Mouse (Mus musculus) heart, postnatal 4 days (tissue): Measurements from ENCODE around the gene Ggta1. TPM values are rescaled to one million over a fixed set of nuclear protein-coding genes. Genes with fewer than 3 reads are reported as not detected.

Source experiments
- DNase-seq: peaks from one replicate; pipeline ENCODE4 v3.0.0; 2021
- total RNA-seq, 2 experiments: library from RNA; stranded (reverse); gene quantifications; 2 replicates each; pipeline ENCODE4 v1.2.3; 2021

Gene Ggta1
- 10 to 100 TPM; 21.5 to 22.3 TPM for total RNA-seq

DNA sequence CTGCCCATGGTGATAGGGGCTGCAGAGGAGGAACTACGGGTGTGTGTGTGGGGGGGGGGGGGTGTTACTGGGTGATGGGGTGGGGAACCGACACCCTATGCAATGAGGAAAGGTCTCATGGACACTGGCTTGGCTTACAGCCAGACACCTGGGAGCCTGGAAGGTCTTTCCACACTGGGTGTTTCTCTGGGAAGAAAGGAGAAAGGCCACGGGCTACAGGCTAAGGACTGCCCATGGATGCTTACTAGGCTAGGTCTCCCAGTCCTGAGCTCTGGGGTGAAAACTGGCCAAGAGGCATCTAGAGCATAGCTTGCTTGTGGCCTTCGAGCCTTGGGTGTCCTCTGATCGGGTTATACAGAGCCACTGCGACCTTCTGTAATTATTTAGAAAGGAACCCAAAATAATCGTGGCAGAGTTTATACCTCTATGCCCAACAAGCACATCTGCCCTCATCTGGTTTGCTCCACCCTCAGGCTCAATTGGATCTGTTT is at the start of gene Ggta1:
TSS of gene Ggta1 (minus strand) at position 441 of the 491 bp plus-strand sequence.
- DNase-seq = no peak

GRCm38 (mm10) chr2:35512226-35512625 is 49.2 kb upstream of the Ggta1 start:
- no peak for DNase-seq

GRCm38 (mm10) chr2:35510920-35511319 is 47.9 kb upstream of the Ggta1 start:
- DNase-seq = peak; percentile 58

DNA sequence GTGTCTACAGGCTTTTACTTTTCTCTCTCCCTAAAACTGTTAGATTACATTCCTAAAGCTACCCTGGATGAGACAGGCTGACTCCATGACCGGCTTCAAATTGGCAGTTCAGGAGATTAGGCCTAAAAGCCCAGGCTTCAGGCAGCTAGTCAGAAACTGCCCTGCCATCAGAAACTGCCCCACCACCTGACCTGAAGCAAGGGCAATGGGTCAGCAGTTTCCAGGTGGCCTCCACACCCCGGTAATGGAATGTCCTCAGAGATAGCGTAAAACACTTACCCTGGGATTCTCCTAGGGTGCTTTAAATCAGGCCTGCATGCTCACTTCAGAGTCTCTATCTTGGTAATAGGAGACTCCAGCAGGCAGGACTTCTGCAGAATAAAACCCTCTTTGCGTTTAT is 46.9 kb upstream of the Ggta1 start:
- no peak for DNase-seq

DNA sequence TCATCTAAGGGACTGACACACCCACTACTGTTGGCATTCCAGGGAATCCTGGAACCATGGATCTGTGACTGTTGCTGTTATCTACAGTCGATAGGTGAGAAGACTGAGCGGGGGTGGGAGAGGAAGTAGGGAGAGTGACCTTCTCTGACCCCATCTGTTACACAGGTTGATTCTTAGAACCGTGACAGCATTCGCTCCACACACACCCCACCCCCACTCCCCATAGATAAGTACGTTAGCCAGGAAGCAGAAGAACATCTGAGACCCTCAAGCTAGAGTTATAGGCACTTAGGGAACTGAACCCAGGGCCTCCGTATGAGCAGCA is 46.3 kb upstream of the Ggta1 start:
- no peak for DNase-seq

DNA sequence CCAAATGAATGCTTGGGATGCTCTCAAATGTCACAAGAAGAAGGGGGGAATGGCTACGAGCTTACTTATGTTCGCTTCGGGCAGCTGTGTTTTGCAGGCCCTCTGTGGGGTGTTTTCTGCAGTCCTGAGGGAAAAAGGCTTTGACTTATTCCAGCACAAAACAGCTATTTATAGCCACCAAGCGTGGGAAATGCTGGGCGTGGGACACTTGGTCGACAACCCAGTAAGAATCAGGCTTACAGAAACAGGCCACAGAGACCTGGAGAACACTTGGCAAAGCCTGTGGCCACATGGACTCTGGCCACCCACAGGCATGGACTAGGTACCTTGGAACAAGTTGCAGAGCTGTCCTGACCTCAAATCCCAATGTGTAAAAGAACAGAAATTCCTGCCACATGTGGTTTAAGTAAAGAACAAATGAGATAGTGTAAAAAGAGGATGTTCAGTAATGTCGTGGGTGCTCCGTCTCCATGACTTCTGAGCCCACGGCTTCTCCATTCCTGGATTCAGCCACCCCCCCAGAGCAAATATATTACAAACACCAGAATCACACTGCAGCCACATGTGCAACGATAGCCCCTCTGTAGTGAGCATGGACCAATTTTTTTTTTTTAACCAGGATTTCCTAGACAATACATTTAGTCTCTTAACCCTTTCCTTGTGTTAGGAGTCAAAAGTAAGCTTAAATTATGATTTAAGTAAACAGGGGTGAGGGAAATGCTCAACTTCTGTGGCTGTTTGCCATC is 45.7 kb upstream of the Ggta1 start:
- peak; percentile 78 for DNase-seq

DNA sequence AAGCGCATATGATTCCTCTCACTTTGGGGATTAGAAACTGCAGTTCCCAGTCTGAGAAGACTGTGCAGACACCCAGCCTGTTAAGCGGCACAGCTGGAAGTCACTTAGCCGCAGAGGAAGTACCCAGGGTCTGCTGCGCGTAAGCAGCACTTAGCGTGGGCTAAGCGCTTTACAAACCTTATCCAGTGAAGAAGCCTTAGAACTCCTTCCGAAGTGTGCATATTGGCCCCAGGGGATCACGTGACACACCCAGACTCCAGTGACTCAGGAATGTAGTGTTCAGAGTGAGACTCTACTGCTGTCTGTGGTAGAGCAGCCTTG is 44.1 kb upstream of the Ggta1 start:
- DNase-seq = peak; percentile 35

DNA sequence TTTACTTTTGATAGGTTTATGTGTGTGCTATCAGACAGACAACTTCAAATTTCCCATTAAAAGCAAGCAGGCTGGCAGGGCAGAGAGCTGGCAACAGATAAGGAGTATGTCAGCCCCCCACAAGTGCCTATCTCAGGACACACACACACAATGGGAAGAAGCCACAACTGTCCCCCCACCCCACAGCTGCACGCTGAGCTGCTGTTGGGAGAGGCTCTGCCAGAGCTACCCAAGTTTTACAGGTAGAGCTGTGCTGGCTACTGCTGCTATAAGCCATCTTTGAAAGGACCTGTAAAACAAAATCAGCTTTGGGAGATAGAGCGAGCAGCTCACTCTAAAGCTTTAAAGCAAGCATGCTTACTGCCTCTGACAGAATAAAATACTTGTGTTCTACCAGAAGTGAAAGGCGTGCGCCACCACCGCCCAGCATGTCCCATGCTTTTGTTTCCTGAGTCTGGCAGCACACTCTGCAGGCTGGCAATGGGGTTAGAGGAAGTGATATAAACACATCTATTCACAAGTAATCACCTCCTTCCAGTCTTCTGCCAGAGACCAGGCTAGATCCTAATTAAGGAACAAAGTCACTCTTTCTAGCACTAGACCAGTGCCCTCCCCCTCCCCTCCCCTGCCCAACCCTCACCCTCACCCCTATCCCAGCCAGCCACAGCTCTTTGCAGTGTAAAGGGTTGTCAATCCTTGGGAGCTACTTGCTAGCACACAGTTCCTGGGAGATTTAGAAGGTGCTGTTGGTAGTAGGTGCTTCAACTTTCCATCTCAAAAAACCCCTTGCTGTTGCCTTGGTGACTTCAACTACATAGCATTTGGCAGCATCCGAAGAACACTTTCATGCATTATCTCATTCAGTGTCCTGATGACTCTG is 43.5 kb upstream of the Ggta1 start:
- DNase-seq = peak; percentile 27

DNA sequence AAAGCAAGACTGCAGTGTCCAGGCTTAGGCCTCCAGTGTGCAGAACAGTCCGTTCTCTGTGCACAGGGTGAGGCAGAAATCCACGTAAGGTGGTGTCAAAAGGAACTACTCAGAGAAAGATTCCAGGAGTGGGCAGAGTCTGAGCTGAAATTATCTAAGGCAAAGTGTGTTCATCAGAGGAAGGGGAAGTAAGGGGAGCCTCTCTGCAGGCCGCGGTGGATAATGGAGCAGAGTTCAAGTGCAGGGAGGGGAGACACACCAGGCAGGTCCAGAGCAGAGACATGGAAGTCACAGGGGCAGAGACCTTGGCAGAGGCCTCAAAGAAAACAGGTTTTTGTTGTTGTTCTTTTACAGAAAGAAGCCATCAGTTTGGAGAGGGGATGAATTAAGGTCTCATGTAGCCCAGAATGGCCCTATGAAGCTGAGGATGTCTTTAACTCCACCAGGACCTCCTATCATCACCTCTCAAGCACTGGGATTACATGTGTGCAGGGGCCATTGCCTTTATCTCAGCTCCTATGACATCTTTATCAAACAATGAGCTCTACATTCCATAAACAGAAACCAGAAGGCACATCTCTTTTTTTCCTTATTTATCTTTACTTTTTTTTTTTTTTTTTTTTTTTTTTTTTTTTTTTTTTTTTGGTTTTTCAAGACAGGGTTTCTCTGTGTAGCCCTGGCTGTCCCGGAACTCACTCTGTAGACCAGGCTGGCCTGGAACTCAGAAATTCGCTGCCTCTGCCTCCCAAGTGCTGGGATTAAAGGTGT is 42.7 kb upstream of the Ggta1 start:
- no peak for DNase-seq

- DNase-seq = no peak
These were observed 41.4 kb upstream of the Ggta1 start for GRCm38 (mm10) chr2:35504417-35504776.

GRCm38 (mm10) chr2:35503723-35504416 is 40.8 kb upstream of the Ggta1 start:
- DNase-seq = peak; percentile 30

- DNase-seq = peak; percentile 39
These were observed 40.1 kb upstream of the Ggta1 start for GRCm38 (mm10) chr2:35503021-35503722.

DNA sequence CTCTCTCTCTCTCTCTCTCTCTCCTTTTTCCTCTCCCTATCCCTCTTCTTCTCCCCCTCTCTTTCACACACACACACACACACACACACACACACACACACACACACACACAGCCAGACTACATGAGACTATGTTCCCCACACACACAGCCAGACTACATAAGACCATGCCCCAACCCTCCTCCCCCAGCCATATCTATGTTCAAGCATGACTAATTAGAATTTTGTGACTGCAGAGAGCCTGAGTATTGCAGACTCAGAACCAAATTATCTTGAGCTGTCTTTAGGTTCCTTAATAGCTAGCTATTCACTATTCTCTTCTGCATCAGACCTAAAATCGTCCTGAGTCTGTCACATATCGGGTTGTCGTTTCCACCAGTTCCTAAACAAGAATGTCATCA is 39.5 kb upstream of the Ggta1 start:
- no peak for DNase-seq

- DNase-seq = no peak
These were observed 36.4 kb upstream of the Ggta1 start for GRCm38 (mm10) chr2:35499474-35499873.

DNA sequence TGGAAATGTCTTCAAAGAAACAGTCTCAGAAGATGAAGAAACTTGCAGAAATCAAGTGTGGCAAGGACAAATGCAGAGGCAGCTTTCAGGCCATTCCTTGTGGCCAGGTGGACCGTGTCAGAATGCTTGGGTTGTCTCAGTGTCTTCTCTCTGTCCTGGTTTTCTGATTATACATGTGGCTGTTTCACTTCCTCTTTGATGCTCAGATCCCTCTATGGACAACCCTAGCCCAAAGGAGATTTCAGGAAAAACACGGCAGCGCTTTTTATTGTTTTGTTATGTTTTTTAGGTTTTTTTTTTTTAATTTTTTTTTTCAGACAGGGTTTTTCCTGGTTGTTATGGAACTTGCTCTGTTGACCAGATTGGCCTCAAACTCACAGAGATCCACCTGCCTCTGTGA is 35.9 kb upstream of the Ggta1 start:
- no peak for DNase-seq

DNA sequence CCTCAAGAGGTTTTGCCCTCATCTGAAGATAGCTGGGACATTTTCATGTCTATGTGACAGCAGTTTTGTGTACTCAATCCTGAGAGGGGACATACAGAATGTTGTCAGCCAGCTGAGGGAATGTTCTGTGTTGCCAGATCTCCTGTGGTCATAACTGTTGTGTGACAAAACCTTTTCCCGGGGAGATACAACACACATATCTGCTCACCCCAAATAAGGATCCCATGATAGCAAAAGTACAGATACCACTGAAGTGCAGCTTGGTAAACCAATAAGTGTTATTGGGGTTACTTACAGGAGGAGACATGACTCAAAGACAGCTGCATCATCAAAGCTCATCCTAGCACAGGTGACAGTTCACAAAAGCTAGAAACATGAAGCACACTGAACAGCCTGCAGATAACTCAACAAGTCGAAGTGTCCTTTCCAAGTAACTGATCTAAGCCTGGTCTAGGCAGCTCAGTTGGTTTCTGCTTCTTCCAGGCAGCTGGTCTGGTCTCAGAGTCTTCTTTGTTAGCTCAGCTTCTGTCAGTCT is 34.7 kb upstream of the Ggta1 start:
- DNase-seq = no peak

- DNase-seq = peak; percentile 46
These were observed 33.4 kb upstream of the Ggta1 start for GRCm38 (mm10) chr2:35496279-35497013.

- DNase-seq = no peak
These were observed 32.7 kb upstream of the Ggta1 start for GRCm38 (mm10) chr2:35495486-35496278.

DNA sequence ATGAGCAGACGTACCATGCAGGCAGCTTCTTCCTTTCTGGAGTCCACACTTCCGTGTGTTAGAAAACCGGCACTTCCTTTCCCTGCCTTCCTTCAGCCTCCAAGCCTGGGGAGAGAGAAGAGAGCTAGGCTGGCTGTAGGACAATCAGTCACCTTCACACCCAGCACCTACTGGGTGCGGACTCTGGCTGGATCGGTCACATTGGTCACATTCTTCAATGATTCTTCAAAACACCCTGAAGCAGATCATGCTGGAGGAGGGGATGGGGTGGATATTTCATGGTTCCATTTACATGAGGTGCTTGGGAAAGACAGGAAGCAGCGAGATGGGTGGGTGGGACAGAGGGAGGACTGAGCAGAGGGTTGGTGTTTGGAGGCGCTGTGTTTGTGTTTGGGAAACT is 30.5 kb upstream of the Ggta1 start:
- DNase-seq = no peak

- DNase-seq = no peak
These were observed 28.1 kb upstream of the Ggta1 start for GRCm38 (mm10) chr2:35491151-35491550.
